Mouse (Mus musculus): ENCODE data around the gene Phf12.

- TF ChIP-seq CTCF (IDR thresholded peaks at IDR 0.05; ENCODE audit: borderline replicate concordance, control insufficient read depth, extremely low read depth, insufficient read depth, low read length, poor library complexity) (no peak), POLR2A (IDR thresholded peaks at IDR 0.05; ENCODE audit: control insufficient read depth, extremely low read depth, insufficient read depth, low read length, poor library complexity) (no peak)
These were observed 40.3 kb upstream of the Phf12 start for GRCm38 (mm10) chr11:77942230-77942629.
